11 mouse cellular contexts compared by ENCODE assay signal in genomic region chr4:82555673-82556171, GRCm38 (mm10).
A peak's percentile ranks its signal among the peaks of the same experiment; 100 is the strongest.
DNase-seq lines count a peak whose midpoint lies in the region; ATAC-seq lines count a peak whose summit lies in the region.
"Had no signal": no experiment of that assay in that cellular context is flagged by ENCODE, and none has a peak within 500 bp of the region (broad histone marks: within the 10 kb centered on the region; RNA-seq: fewer than 3 reads in every experiment).

No protein-coding gene starts in this region.

- no peak overlapping the region for H3K4me2 ChIP-seq in hindbrain, embryonic 15.5 days
- no peak overlapping the region for H3K4me2 ChIP-seq in midbrain, embryonic 15.5 days
- H3K4me2 ChIP-seq in stomach, embryonic 15.5 days, result peak overlapping the region; percentile 23
- H3K4me2 ChIP-seq: liver, embryonic 12.5 days had no signal

- 0 out of 2 replicates have a peak overlapping the region, but pooled peaks have one; percentile 13 for H3K27ac ChIP-seq in hindbrain, embryonic 15.5 days (replicated peaks)
- H3K27ac ChIP-seq in hindbrain, embryonic 10.5 days, result no peak overlapping the region
- H3K27ac ChIP-seq in midbrain, embryonic 15.5 days, result 0 out of 2 replicates have a peak overlapping the region, but pooled peaks have one; percentile 37
- no peak overlapping the region for H3K27ac ChIP-seq in midbrain, embryonic 10.5 days (replicated peaks)
- H3K27ac ChIP-seq in stomach, embryonic 15.5 days, result peak overlapping the region; percentile 77
- H3K27ac ChIP-seq: liver, embryonic 12.5 days had no signal

- no peaks in the 10 kb centered on the region for H3K4me1 ChIP-seq in hindbrain, embryonic 15.5 days (replicated peaks)
- H3K4me1 ChIP-seq in hindbrain, embryonic 10.5 days (replicated peaks), result no peaks in the 10 kb centered on the region
- no peaks in the 10 kb centered on the region for H3K4me1 ChIP-seq in midbrain, embryonic 15.5 days
- no peaks in the 10 kb centered on the region; the same call in 1 of the 2 replicates for H3K4me1 ChIP-seq in midbrain, embryonic 10.5 days
- no peaks in the 10 kb centered on the region for H3K4me1 ChIP-seq in stomach, embryonic 15.5 days
- H3K4me1 ChIP-seq: liver, embryonic 12.5 days had no signal

- no peak overlapping the region for H3K4me3 ChIP-seq in hindbrain, embryonic 15.5 days
- no peak overlapping the region for H3K4me3 ChIP-seq in hindbrain, embryonic 10.5 days
- H3K4me3 ChIP-seq in midbrain, embryonic 15.5 days, result no peak overlapping the region
- no peak overlapping the region for H3K4me3 ChIP-seq in midbrain, embryonic 10.5 days
- H3K4me3 ChIP-seq in stomach, embryonic 15.5 days (replicated peaks), result no peak overlapping the region
- H3K4me3 ChIP-seq: liver, embryonic 12.5 days had no signal

- peak; percentile 36 to 51 for DNase-seq in cerebellum, postnatal 10 days
- DNase-seq in cerebellum, adult 18-20 months, result no peak
- no peak for DNase-seq in hindbrain, embryonic 10.5 days (ENCODE audit: low spot score)
- DNase-seq in midbrain, embryonic 10.5 days (ENCODE audit: low spot score), result no peak
- DNase-seq in spleen, postnatal 36 days (ENCODE audit: low spot score in 2 of 2), result no peak
- DNase-seq: cerebellum, adult 11-12 months; kidney, postnatal 10 days had no signal

- no peak overlapping the region for H3K9ac ChIP-seq in hindbrain, embryonic 15.5 days
- H3K9ac ChIP-seq in midbrain, embryonic 15.5 days, result no peak overlapping the region
- H3K9ac ChIP-seq in stomach, embryonic 15.5 days, result no peak overlapping the region
- H3K9ac ChIP-seq: liver, embryonic 12.5 days had no signal

- no peaks in the 10 kb centered on the region for H3K9me3 ChIP-seq in hindbrain, embryonic 15.5 days
- H3K9me3 ChIP-seq in hindbrain, embryonic 10.5 days, result no peaks in the 10 kb centered on the region
- no peaks in the 10 kb centered on the region for H3K9me3 ChIP-seq in midbrain, embryonic 15.5 days
- H3K9me3 ChIP-seq in midbrain, embryonic 10.5 days (replicated peaks), result no peaks in the 10 kb centered on the region
- no peaks in the 10 kb centered on the region for H3K9me3 ChIP-seq in stomach, embryonic 15.5 days
- H3K9me3 ChIP-seq: liver, embryonic 12.5 days had no signal

- no peaks in the 10 kb centered on the region for H3K36me3 ChIP-seq in hindbrain, embryonic 15.5 days
- no peaks in the 10 kb centered on the region for H3K36me3 ChIP-seq in hindbrain, embryonic 10.5 days
- no peaks in the 10 kb centered on the region for H3K36me3 ChIP-seq in midbrain, embryonic 15.5 days (replicated peaks)
- H3K36me3 ChIP-seq in midbrain, embryonic 10.5 days, result no peaks in the 10 kb centered on the region
- no peaks in the 10 kb centered on the region for H3K36me3 ChIP-seq in stomach, embryonic 15.5 days
- H3K36me3 ChIP-seq: liver, embryonic 12.5 days had no signal

- no peaks in the 10 kb centered on the region for H3K27me3 ChIP-seq in hindbrain, embryonic 15.5 days
- no peaks in the 10 kb centered on the region for H3K27me3 ChIP-seq in hindbrain, embryonic 10.5 days (ENCODE audit: insufficient read depth, poor library complexity, severe bottlenecking)
- no peaks in the 10 kb centered on the region for H3K27me3 ChIP-seq in midbrain, embryonic 15.5 days (replicated peaks)
- H3K27me3 ChIP-seq in midbrain, embryonic 10.5 days (ENCODE audit: low read depth, poor library complexity, severe bottlenecking), result no peaks in the 10 kb centered on the region
- H3K27me3 ChIP-seq in stomach, embryonic 15.5 days (replicated peaks), result no peaks in the 10 kb centered on the region
- H3K27me3 ChIP-seq: liver, embryonic 12.5 days had no signal

- 0 out of 2 replicates have a peak, but pooled peaks have one; percentile 27 for ATAC-seq in hindbrain, embryonic 15.5 days (ENCODE audit: low FRiP score, low read depth)
- no peak for ATAC-seq in midbrain, embryonic 15.5 days (replicated peaks)
- ATAC-seq in stomach, embryonic 15.5 days (ENCODE audit: insufficient read depth, low FRiP score, low read depth), result peak; percentile 65; the same call in 1 of the 2 replicates
- ATAC-seq: liver, embryonic 12.5 days had no signal

- WGBS in hindbrain, embryonic 15.5 days, result 65% methylated on average over 16 of the region's 16 CpGs
- 88% methylated on average over 16 of the region's 16 CpGs for WGBS in hindbrain, embryonic 10.5 days
- WGBS in midbrain, embryonic 15.5 days, result 73% methylated on average over 16 of the region's 16 CpGs
- WGBS in midbrain, embryonic 10.5 days, result 90% methylated on average over 16 of the region's 16 CpGs
- 45% methylated on average over 16 of the region's 16 CpGs for WGBS in stomach, embryonic 15.5 days

Comparison
In these comparisons a context has a peak if more than half of its experiments do, and no peak if none do; other contexts are left out.
1. DNase-seq: peak in cerebellum, postnatal 10 days (2 of 2); none in cerebellum, adult 18-20 months (0 of 2), hindbrain, embryonic 10.5 days (single experiment), midbrain, embryonic 10.5 days (single experiment) and spleen, postnatal 36 days (0 of 2).
2. H3K27ac ChIP-seq: peak in hindbrain, embryonic 15.5 days (single experiment), midbrain, embryonic 15.5 days (single experiment) and stomach, embryonic 15.5 days (single experiment); none in hindbrain, embryonic 10.5 days (single experiment) and midbrain, embryonic 10.5 days (single experiment).